Mouse (Mus musculus): ENCODE data around the gene Rnpepl1. TPM values are rescaled to one million over a fixed set of nuclear protein-coding genes. Genes with fewer than 3 reads are reported as not detected.
A peak's percentile ranks its signal among the peaks of the same experiment; 100 is the strongest.

Gene Rnpepl1
- 29.1 and 29.2 TPM in 2 replicates for polyA plus RNA-seq (2014; fragmentation: Nextera tagmentation; extraction: Ambion mirVana)

DNA sequence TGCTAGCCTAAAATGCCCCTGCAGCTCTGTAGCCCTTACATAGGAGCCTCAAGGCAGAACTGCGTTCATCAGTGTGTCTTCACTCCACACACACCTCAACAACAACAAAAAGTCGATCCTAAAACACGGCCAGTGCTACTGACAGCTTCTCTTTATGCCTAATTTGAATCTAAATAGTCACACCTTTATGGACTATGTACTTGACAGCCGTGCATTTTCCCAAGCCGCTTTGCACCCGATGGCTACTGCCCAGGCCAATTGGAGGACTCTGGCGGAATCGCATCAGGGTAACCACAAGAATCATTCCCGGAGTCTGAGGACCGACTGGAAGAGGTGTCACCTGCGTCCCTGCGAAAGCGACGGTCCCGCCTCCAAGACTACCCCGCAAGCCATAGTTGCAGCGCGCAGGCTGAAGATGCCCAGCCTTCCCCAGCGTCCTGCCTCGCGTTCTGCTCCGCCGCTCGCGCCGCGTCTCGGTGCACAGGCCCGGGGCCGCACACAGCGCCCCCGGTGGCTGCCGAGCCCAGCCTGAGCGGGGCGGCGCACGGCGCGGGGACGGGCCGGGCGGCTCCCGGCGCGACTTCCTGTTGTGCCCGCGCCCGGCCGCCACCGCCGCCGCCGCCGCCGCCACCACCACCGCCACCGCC lies at the start of gene Rnpepl1:
Gene Rnpepl1 (plus strand): TSS at position 545 of the 647 bp plus-strand sequence.
- ATAC-seq (ENCODE audit: low FRiP score) = peak; percentile 80
- no peaks in the 10 kb centered on the region for H3K27me3 ChIP-seq (ENCODE audit: control insufficient read depth, insufficient read depth, low read length)
- peak within 1 kb of the TSS; percentile 96 for H3K27ac ChIP-seq
- H3K4me3 ChIP-seq (replicated peaks; ENCODE audit: low read length) = peak within 1 kb of the TSS; percentile 88
- H3K9ac ChIP-seq = peak within 1 kb of the TSS; percentile 96
- H3K4me1 ChIP-seq (replicated peaks; ENCODE audit: control insufficient read depth, insufficient read depth, low read length) = peaks cover 41% of the 10 kb centered on the region
- peaks cover 20% of the 10 kb centered on the region for H3K36me3 ChIP-seq (replicated peaks; ENCODE audit: control insufficient read depth, insufficient read depth)
- H3K9me3 ChIP-seq (ENCODE audit: control insufficient read depth, low read length) = no peaks in the 10 kb centered on the region
- peak within 1 kb of the TSS; percentile 86 for H3K4me2 ChIP-seq (replicated peaks)
- DNase-seq (ENCODE audit: low spot score) = peak; percentile 79
- under 1% methylated on average over 47 of the region's 57 CpGs for WGBS

DNA sequence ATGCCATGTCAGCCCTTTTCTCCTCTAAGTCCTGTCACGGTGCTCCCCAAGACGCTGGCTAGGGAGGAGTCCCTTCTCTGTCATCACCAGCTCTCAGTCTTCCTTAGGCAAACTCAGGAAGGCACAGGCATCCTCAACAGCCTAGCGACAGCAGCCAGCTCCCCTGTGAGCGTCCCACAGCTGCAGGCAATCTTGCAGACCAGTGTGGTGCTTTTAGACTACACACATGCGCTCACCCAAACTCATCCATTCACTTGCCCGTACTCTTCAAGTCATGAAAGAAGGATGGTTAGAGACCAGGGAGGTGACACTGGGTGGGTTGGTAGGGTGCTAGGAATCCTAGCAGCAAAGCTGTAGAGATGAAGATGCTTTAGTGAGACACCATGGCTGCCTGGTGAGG lies 49.1 kb upstream of the Rnpepl1 start:
- Histone ChIP-seq H3K9me3 (ENCODE audit: control insufficient read depth, low read length) (no peaks in the 10 kb centered on the region), H3K4me1 (replicated peaks; ENCODE audit: control insufficient read depth, insufficient read depth, low read length) (0 out of 2 replicates have a peak, but pooled peaks cover 6% of the 10 kb centered on the region), H3K4me3 (replicated peaks; ENCODE audit: low read length) (no peak overlapping the region), H3K9ac (no peak overlapping the region), H3K27ac (no peak overlapping the region), H3K4me2 (replicated peaks) (no peak overlapping the region), H3K36me3 (replicated peaks; ENCODE audit: control insufficient read depth, insufficient read depth) (peaks cover 39% of the 10 kb centered on the region), H3K27me3 (ENCODE audit: control insufficient read depth, insufficient read depth, low read length) (no peaks in the 10 kb centered on the region)
- WGBS = 74% methylated on average over 6 of the region's 6 CpGs
- DNase-seq (ENCODE audit: low spot score) = no peak
- no peak for ATAC-seq (ENCODE audit: low FRiP score)

DNA sequence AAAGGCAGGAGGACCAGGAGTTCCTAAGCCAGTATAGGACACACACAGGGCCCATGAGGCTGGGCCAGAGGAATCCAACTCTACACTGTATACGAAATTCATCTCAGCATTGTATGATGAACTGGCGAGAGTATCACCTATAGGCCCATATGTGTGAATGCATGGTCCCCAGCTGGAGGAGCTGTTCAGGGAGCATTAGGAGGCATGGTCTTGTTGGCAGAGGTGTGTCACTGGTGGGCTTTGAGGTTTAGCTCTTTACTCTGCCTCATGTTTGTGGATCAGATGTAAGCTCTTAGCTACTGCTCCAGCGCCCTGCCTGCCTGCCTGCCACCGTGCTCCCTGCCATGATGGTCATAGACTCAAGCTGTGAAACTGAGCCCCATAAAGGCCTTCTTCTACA lies 47.3 kb upstream of the Rnpepl1 start:
- Histone ChIP-seq H3K9ac (no peak overlapping the region), H3K4me1 (replicated peaks; ENCODE audit: control insufficient read depth, insufficient read depth, low read length) (0 out of 2 replicates have a peak, but pooled peaks cover 7% of the 10 kb centered on the region), H3K27ac (no peak overlapping the region), H3K4me3 (replicated peaks; ENCODE audit: low read length) (no peak overlapping the region), H3K36me3 (replicated peaks; ENCODE audit: control insufficient read depth, insufficient read depth) (peaks cover 22% of the 10 kb centered on the region), H3K9me3 (ENCODE audit: control insufficient read depth, low read length) (no peaks in the 10 kb centered on the region), H3K4me2 (replicated peaks) (no peak overlapping the region), H3K27me3 (ENCODE audit: control insufficient read depth, insufficient read depth, low read length) (no peaks in the 10 kb centered on the region)
- 90% methylated on average over 4 of the region's 4 CpGs for WGBS
- ATAC-seq (ENCODE audit: low FRiP score) (no peak), DNase-seq (ENCODE audit: low spot score) (no peak)

DNA sequence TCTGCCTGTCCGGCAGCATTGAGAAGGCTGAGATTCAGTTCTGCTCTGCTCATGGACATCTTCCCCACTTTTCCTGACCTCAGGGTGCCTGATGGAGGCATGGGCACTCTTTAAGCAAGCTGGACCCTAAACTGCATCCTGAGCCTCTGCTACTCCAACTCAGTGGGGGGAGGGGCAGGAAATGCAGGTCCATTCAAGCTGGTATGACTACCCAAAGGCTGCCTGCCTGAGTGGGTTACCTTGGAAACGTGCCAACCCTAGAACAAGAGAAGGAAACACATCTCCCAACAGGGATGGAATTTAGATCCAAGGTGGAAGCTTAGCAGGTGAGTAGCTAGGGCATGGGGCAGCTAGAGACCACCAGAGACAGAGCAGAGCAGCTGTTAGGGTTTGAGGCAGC lies 44.4 kb upstream of the Rnpepl1 start:
- no peak overlapping the region for H3K9ac ChIP-seq
- no peak overlapping the region for H3K27ac ChIP-seq
- ATAC-seq (ENCODE audit: low FRiP score) (no peak), DNase-seq (ENCODE audit: low spot score) (no peak)
- no peak overlapping the region for H3K4me2 ChIP-seq (replicated peaks)
- H3K27me3 ChIP-seq (ENCODE audit: control insufficient read depth, insufficient read depth, low read length) = no peaks in the 10 kb centered on the region
- 78% methylated on average over 2 of the region's 2 CpGs for WGBS
- H3K4me3 ChIP-seq (replicated peaks; ENCODE audit: low read length) = no peak overlapping the region
- H3K4me1 ChIP-seq (replicated peaks; ENCODE audit: control insufficient read depth, insufficient read depth, low read length) = 0 out of 2 replicates have a peak, but pooled peaks cover 7% of the 10 kb centered on the region
- H3K9me3 ChIP-seq (ENCODE audit: control insufficient read depth, low read length) = no peaks in the 10 kb centered on the region
- H3K36me3 ChIP-seq (replicated peaks; ENCODE audit: control insufficient read depth, insufficient read depth) = no peaks in the 10 kb centered on the region

DNA sequence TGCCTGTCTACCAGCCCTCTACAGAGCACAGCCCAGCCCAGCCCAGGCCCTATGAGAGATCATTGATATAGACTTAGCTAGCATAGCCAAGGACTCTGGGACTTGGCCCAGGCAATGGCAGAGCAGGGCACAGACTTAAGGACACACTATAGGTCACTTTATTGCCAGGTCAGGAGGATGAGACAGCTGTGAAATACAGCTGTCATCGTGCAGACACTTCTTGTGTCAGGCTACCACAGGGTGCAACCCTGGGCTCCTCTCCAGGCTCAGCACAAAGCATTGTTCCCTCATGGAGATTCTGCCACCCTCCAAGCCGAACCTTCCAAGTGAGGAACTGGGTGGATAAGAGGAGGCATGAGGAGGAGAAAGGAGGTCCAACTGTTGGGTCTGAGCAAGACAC lies 40.6 kb upstream of the Rnpepl1 start:
- 84% methylated on average over 2 of the region's 2 CpGs for WGBS
- ATAC-seq (ENCODE audit: low FRiP score) = no peak
- no peak for DNase-seq (ENCODE audit: low spot score)
- no peak overlapping the region for H3K4me3 ChIP-seq (replicated peaks; ENCODE audit: low read length)
- no peaks in the 10 kb centered on the region for H3K36me3 ChIP-seq (replicated peaks; ENCODE audit: control insufficient read depth, insufficient read depth)
- H3K9me3 ChIP-seq (ENCODE audit: control insufficient read depth, low read length) = no peaks in the 10 kb centered on the region
- no peak overlapping the region for H3K4me2 ChIP-seq (replicated peaks)
- no peak overlapping the region for H3K9ac ChIP-seq
- 0 out of 2 replicates have a peak, but pooled peaks cover 7% of the 10 kb centered on the region for H3K4me1 ChIP-seq (replicated peaks; ENCODE audit: control insufficient read depth, insufficient read depth, low read length)
- H3K27ac ChIP-seq = no peak overlapping the region
- H3K27me3 ChIP-seq (ENCODE audit: control insufficient read depth, insufficient read depth, low read length) = no peaks in the 10 kb centered on the region

DNA sequence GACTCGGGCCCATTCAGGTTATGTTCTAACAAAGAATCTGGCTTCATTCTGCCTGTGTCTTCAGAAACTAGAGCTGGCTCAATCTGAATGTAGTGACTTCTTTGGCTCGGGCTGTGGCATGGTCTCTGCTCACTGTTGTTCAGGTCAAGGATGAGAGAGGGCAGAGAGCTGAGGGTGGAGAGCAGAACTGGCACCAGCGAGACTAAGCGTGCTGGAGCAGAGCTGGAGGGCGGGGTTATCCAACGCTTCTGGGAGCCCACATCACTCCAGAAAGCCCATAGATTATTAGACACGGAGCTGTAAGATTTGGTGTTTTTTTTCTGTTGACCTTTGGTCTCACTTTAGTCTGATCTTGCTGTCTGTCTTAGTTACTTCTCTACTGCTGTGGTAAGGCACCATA lies 37.9 kb upstream of the Rnpepl1 start:
- WGBS = 91% methylated on average over 7 of the region's 7 CpGs
- Histone ChIP-seq H3K36me3 (replicated peaks; ENCODE audit: control insufficient read depth, insufficient read depth) (no peaks in the 10 kb centered on the region), H3K27ac (no peak overlapping the region), H3K4me1 (replicated peaks; ENCODE audit: control insufficient read depth, insufficient read depth, low read length) (no peaks in the 10 kb centered on the region), H3K9me3 (ENCODE audit: control insufficient read depth, low read length) (no peaks in the 10 kb centered on the region), H3K27me3 (ENCODE audit: control insufficient read depth, insufficient read depth, low read length) (no peaks in the 10 kb centered on the region), H3K9ac (no peak overlapping the region), H3K4me2 (replicated peaks) (no peak overlapping the region), H3K4me3 (replicated peaks; ENCODE audit: low read length) (no peak overlapping the region)
- DNase-seq (ENCODE audit: low spot score) = no peak
- ATAC-seq (ENCODE audit: low FRiP score) = no peak

DNA sequence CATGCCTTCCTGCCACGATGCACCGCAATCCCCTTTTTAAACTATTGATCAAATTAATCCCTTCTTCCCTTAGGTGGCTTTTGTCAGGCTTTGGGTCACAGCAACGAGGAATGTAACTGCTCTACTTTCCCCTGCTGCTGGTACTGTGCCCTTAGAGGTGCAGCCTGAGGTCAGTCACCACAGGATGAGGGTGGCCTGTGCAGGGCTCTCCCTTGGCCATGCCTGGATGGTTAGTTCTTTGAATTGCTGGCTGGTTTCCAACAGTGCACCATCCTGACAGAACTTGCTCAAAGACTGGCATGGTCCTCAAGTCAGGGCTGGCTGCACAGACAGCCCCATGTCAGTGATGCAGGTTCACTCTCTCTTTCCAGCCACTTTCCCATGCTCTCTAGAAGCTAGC lies 36.6 kb upstream of the Rnpepl1 start:
- Histone ChIP-seq H3K36me3 (replicated peaks; ENCODE audit: control insufficient read depth, insufficient read depth) (no peaks in the 10 kb centered on the region), H3K27ac (no peak overlapping the region), H3K9ac (no peak overlapping the region), H3K4me2 (replicated peaks) (no peak overlapping the region), H3K9me3 (ENCODE audit: control insufficient read depth, low read length) (no peaks in the 10 kb centered on the region), H3K4me1 (replicated peaks; ENCODE audit: control insufficient read depth, insufficient read depth, low read length) (no peaks in the 10 kb centered on the region), H3K27me3 (ENCODE audit: control insufficient read depth, insufficient read depth, low read length) (no peaks in the 10 kb centered on the region), H3K4me3 (replicated peaks; ENCODE audit: low read length) (no peak overlapping the region)
- ATAC-seq (ENCODE audit: low FRiP score) (no peak), DNase-seq (ENCODE audit: low spot score) (no peak)
- WGBS = 62% methylated on average over 3 of the region's 3 CpGs

DNA sequence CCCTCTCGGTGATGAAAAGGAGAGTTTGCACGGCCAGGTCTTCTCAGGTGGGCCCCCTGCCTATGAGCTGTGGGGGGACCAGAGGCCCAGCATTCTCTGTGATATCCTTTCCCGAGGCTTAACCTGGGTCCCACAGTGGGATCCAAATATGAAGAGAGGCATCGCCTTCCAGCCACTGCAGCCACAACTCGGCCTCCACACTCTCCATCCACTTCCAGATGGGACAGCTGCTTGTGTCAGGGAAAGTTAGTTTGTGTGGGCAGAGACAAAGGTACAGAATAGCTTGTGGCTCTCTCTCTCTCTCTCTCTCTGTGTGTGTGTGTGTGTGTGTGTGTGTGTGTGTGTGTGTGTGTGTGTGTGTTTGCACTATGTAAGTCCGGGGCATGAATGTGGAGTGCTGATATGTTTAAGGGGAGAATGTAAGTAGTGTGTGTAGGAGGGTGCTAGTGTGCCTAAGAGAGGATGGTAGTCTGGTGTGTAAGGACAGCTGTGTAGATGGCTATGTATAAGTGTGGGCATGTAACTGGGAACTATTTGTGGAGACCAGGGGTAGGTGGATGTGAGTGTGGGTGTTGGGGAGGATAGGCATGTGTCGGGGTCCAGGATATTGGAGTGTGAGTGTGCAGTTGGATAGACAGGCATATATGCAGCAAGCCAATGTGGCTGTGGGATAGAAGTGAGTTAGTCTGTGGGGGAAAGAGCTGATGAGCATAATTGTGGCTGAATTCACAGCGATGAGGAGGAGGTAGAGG lies 35.0 kb upstream of the Rnpepl1 start:
- Histone ChIP-seq H3K4me1 (replicated peaks; ENCODE audit: control insufficient read depth, insufficient read depth, low read length) (no peaks in the 10 kb centered on the region), H3K9ac (no peak overlapping the region), H3K27me3 (ENCODE audit: control insufficient read depth, insufficient read depth, low read length) (no peaks in the 10 kb centered on the region), H3K27ac (no peak overlapping the region), H3K4me2 (replicated peaks) (no peak overlapping the region), H3K9me3 (ENCODE audit: control insufficient read depth, low read length) (no peaks in the 10 kb centered on the region), H3K36me3 (replicated peaks; ENCODE audit: control insufficient read depth, insufficient read depth) (no peaks in the 10 kb centered on the region), H3K4me3 (replicated peaks; ENCODE audit: low read length) (no peak overlapping the region)
- 81% methylated on average over 8 of the region's 8 CpGs for WGBS
- DNase-seq (ENCODE audit: low spot score) (no peak), ATAC-seq (ENCODE audit: low FRiP score) (no peak)

DNA sequence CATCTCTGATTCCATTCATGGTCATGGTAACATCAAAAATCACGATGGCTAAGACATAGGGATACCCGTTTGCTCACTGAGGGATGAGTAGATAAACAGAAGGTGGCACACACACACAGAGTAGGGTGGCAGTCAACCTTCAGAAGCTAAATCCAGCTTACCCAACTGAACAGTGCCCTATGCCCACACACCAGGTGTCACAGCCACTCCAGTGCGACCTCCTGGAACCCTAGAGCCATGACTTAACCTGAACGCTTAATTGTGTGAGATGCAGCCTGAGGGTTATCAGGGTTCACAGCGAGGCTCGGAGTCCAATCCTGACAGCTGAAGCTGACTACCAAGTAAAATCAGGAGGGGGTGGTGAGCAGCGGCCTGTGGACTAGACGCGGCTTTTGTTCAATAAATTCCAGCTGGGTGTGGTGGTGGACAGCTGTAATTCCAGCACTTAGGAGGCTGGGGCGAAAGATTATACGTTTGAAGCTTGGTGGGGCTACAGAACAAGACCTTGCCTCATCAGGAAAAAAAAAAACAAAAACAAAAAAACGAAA lies 33.1 kb upstream of the Rnpepl1 start:
- ATAC-seq (ENCODE audit: low FRiP score) (no peak), DNase-seq (ENCODE audit: low spot score) (no peak)
- Histone ChIP-seq H3K27ac (no peak overlapping the region), H3K27me3 (ENCODE audit: control insufficient read depth, insufficient read depth, low read length) (no peaks in the 10 kb centered on the region), H3K36me3 (replicated peaks; ENCODE audit: control insufficient read depth, insufficient read depth) (no peaks in the 10 kb centered on the region), H3K9me3 (ENCODE audit: control insufficient read depth, low read length) (no peaks in the 10 kb centered on the region), H3K4me1 (replicated peaks; ENCODE audit: control insufficient read depth, insufficient read depth, low read length) (no peaks in the 10 kb centered on the region), H3K9ac (no peak overlapping the region), H3K4me2 (replicated peaks) (no peak overlapping the region), H3K4me3 (replicated peaks; ENCODE audit: low read length) (no peak overlapping the region)
- WGBS = 67% methylated on average over 12 of the region's 12 CpGs
